Mouse (Mus musculus) kidney, embryonic 15.5 days (tissue): ENCODE results near the gene Rab5c. TPM values are rescaled to one million over a fixed set of nuclear protein-coding genes. Genes with fewer than 3 reads are reported as not detected.
A peak's percentile ranks its signal among the peaks of the same experiment; 100 is the strongest.

Source experiments
- ATAC-seq: fragments of 200-750 bp; cut with Nextera tagmentation; replicated peaks from 2 replicates; pipeline ENCODE4 v1.8.0; 2017; ENCODE audit warnings: moderate TSS enrichment; ENCODE audit not compliant: low FRiP score
- H3K27ac ChIP-seq: fragments of 300-500 bp; sonication (generic); 2 replicates; pipeline ENCODE4 v1.5.1; 2015; ENCODE audit warnings: mild to moderate bottlenecking, inconsistent platforms
- H3K27me3 ChIP-seq: fragments of 300-500 bp; sonication (generic); 2 replicates; pipeline ENCODE4 v1.6.1; 2015; ENCODE audit warnings: inconsistent platforms
- H3K36me3 ChIP-seq: fragments of 300-500 bp; sonication (generic); 2 replicates; pipeline ENCODE4 v1.6.1; 2015; ENCODE audit warnings: inconsistent platforms
- H3K4me1 ChIP-seq: fragments of 300-500 bp; sonication (generic); 2 replicates; pipeline ENCODE4 v1.6.1; 2015; ENCODE audit warnings: inconsistent platforms
- H3K4me2 ChIP-seq: fragments of 300-500 bp; sonication (generic); 2 replicates; pipeline ENCODE4 v1.6.1; 2015; ENCODE audit warnings: moderate library complexity, mild to moderate bottlenecking, inconsistent platforms
- H3K4me3 ChIP-seq: fragments of 300-500 bp; sonication (generic); replicated peaks from 2 replicates; pipeline ENCODE4 v1.5.1; 2015; ENCODE audit warnings: mild to moderate bottlenecking, inconsistent platforms
- H3K9ac ChIP-seq: fragments of 300-500 bp; sonication (generic); 2 replicates; pipeline ENCODE4 v1.6.1; 2015; ENCODE audit warnings: mild to moderate bottlenecking, inconsistent platforms
- H3K9me3 ChIP-seq: fragments of 300-500 bp; sonication (generic); replicated peaks from 2 replicates; pipeline ENCODE4 v1.6.1; 2016; ENCODE audit warnings: inconsistent platforms
- WGBS: fragments of 180-500 bp; shearing (Covaris S2); methylation state at CpG from one replicate; pipeline ENCODE4 v1.1.7; 2015; ENCODE audit warnings: mixed read lengths; 5-methylcytosine and 5-hydroxymethylcytosine counted together
- polyA plus RNA-seq: library from polyadenylated mRNA; unstranded; fragments of >200 nt; fragmentation: Nextera tagmentation; extraction: Ambion mirVana; gene quantifications from 2 replicates; pipeline ENCODE4 v1.2.1, GENCODE M21; 2015

Gene Rab5c
- polyA plus RNA-seq: 29.5 and 32.3 TPM in 2 replicates

- H3K27me3 ChIP-seq: no peaks in the 10 kb centered on the region
- peak; percentile 100 for ATAC-seq
- under 1% methylated on average over 39 of the region's 39 CpGs for WGBS
Measured at GRCm38 (mm10) chr11:100738066-100738604, at the start of gene Rab5c. Rab5c (minus strand) TSS chr11:100738215.

DNA sequence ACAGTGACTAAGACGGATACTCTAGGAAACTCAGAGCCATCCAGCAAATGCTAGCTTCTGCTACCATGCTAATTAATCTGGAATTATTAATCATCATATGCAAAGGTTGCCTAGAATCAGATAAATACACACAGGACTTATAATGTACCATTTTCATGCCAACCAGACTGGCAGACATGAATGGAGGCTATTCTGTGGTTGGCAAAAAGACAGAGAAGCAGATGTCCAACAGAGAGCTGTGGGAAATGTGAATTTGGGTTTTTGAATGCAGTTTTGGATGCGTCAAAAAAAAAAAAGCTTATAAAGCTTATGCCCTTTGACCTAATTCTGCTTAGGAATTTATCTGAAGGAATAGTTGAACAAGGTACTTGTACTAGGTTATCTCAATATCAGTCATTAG is 47.8 kb upstream of the Rab5c start:
- peaks cover 80% of the 10 kb centered on the region for H3K36me3 ChIP-seq
- H3K4me3 ChIP-seq: no peak overlapping the region
- ATAC-seq: no peak
- H3K27ac ChIP-seq: no peak overlapping the region
- H3K27me3 ChIP-seq: no peaks in the 10 kb centered on the region
- WGBS: 93% methylated on average over 2 of the region's 2 CpGs
- H3K9ac ChIP-seq: no peak overlapping the region
- peaks cover 7% of the 10 kb centered on the region for H3K4me1 ChIP-seq
- H3K4me2 ChIP-seq: no peak overlapping the region
- H3K9me3 ChIP-seq: no peaks in the 10 kb centered on the region

More at GRCm38 (mm10) chr11:100738066-100738604, at the start of gene Rab5c:
- no peaks in the 10 kb centered on the region for H3K9me3 ChIP-seq
- H3K4me1 ChIP-seq: peaks cover 26% of the 10 kb centered on the region
- peaks cover 1% of the 10 kb centered on the region; the same call in 1 of the 2 replicates for H3K36me3 ChIP-seq
- peak within 1 kb of the TSS; percentile 76 for H3K9ac ChIP-seq
- H3K4me2 ChIP-seq: peak within 1 kb of the TSS; percentile 65
- H3K27ac ChIP-seq: peak within 1 kb of the TSS; percentile 38
- H3K4me3 ChIP-seq: peak within 1 kb of the TSS; percentile 67

DNA sequence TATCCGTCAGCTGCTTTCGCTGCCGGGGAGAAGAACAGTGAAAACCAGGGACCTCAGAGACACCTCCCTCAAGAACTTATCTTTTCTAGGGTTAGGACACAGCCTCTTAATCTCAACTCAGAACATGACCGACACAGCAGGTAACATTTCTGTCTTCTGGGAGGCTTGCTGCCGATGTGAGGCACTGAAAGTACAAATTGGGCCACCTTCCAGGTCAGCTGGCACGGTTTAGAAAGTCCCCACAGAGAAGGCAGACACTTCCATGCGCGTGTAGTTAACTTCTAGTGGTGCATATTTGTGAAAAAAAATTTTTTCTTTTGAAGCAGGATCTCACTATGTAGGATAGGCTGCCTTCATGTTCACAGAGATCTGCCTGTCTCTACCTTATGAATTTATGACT is 46.3 kb upstream of the Rab5c start:
- H3K4me1 ChIP-seq: peaks cover 7% of the 10 kb centered on the region
- H3K9me3 ChIP-seq: no peaks in the 10 kb centered on the region
- H3K4me2 ChIP-seq: no peak overlapping the region
- no peaks in the 10 kb centered on the region for H3K27me3 ChIP-seq
- WGBS: 89% methylated on average over 8 of the region's 8 CpGs
- no peak overlapping the region for H3K27ac ChIP-seq
- no peak for ATAC-seq
- H3K9ac ChIP-seq: no peak overlapping the region
- peaks cover 65% of the 10 kb centered on the region for H3K36me3 ChIP-seq
- H3K4me3 ChIP-seq: no peak overlapping the region

DNA sequence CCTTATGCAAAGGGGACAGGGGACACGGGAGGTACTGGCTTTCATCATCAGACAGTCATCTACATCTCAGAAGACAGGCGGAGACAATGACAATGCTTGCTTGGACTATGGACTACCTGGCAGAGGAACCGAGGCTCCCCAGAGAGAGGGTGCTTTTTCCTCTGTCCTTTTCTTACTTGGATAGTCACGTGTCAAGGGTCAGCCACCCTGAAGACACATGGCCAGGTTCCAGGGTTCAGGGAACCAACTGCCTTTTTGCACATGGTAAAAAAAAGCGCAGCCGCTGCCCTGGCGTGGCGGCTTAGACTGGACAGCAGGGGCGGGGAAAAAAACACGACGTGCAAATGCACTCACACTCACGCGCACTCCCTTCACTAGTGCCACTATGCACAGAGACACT is 44.6 kb upstream of the Rab5c start:
- no peak overlapping the region for H3K27ac ChIP-seq
- no peak overlapping the region for H3K4me2 ChIP-seq
- no peaks in the 10 kb centered on the region for H3K27me3 ChIP-seq
- ATAC-seq: no peak
- H3K4me3 ChIP-seq: no peak overlapping the region
- H3K9me3 ChIP-seq: no peaks in the 10 kb centered on the region
- H3K9ac ChIP-seq: no peak overlapping the region
- peaks cover 7% of the 10 kb centered on the region for H3K4me1 ChIP-seq
- peaks cover 48% of the 10 kb centered on the region for H3K36me3 ChIP-seq
- WGBS: 88% methylated on average over 13 of the region's 13 CpGs

DNA sequence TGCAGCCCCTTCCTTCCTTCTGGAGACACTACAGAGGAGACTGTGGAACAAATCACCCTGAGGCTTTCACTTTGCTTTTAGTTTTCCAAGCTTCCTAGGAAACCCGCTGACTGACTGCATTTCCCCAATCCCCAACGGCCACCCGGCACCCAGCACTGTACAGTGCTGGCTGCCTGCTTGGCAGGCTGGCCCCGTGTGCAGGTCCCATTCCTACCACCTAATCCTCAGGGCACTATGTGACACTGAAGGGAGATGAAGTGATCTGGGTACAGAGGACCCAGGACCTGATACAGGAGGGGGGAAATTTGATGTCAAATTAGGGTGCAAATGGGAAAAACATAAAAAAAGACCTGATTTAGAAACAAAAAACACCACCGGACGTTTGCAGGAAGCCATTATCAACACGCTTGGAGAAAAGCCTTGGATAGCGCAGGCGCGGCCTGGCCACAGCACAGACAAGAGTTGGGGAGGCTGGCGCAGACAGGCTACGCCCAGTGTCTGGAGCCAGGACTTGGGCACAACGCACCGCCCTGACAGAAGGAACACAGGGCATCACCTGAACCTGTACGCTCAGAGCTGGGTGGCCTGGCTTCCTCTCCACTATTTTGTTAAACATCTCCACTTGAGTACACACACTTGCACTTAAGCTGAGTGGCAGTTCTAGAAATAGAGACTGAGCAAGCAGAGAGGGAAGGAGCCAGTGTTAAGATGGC is 43.9 kb upstream of the Rab5c start:
- Histone ChIP-seq H3K9me3 (no peaks in the 10 kb centered on the region), H3K27me3 (no peaks in the 10 kb centered on the region), H3K4me1 (peaks cover 7% of the 10 kb centered on the region), H3K36me3 (peaks cover 45% of the 10 kb centered on the region), H3K4me2 (no peak overlapping the region), H3K9ac (no peak overlapping the region), H3K27ac (no peak overlapping the region), H3K4me3 (no peak overlapping the region)
- ATAC-seq: no peak
- 89% methylated on average over 15 of the region's 15 CpGs for WGBS

GRCm38 (mm10) chr11:100780247-100780646 is 42.2 kb upstream of the Rab5c start:
- H3K4me3 ChIP-seq: no peak overlapping the region
- no peaks in the 10 kb centered on the region for H3K27me3 ChIP-seq
- no peak for ATAC-seq
- H3K9me3 ChIP-seq: no peaks in the 10 kb centered on the region
- no peaks in the 10 kb centered on the region for H3K4me1 ChIP-seq
- H3K4me2 ChIP-seq: no peak overlapping the region
- no peak overlapping the region for H3K9ac ChIP-seq
- no peak overlapping the region for H3K27ac ChIP-seq
- H3K36me3 ChIP-seq: peaks cover 33% of the 10 kb centered on the region
- WGBS: 76% methylated on average over 8 of the region's 8 CpGs

DNA sequence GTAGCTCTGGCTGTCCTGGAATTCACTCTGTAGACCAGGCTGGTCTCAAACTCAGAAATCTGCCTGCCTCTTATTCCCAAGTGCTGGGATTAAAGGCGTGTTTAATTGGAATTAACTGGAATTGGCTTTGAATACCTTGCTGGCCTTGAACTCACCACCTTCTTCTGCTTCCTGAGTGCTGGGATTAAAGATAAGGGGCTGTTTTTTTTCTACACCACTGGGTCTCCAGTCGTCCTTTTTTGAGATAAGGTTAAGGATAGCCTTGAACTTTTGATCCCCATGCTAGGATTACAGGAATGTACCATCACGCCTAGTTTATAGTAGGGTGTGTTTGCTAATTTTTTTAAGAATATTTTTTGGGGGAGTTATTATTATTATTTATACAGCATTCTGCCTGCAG is 40.1 kb upstream of the Rab5c start:
- 76% methylated on average over 3 of the region's 3 CpGs for WGBS
- H3K4me1 ChIP-seq: no peaks in the 10 kb centered on the region
- H3K27me3 ChIP-seq: no peaks in the 10 kb centered on the region
- H3K9me3 ChIP-seq: no peaks in the 10 kb centered on the region
- H3K4me2 ChIP-seq: no peak overlapping the region
- no peak overlapping the region for H3K9ac ChIP-seq
- peaks cover 19% of the 10 kb centered on the region for H3K36me3 ChIP-seq
- H3K4me3 ChIP-seq: no peak overlapping the region
- no peak overlapping the region for H3K27ac ChIP-seq
- no peak for ATAC-seq

GRCm38 (mm10) chr11:100775921-100776320 is 37.9 kb upstream of the Rab5c start:
- no peak overlapping the region for H3K27ac ChIP-seq
- WGBS: 84% methylated on average over 10 of the region's 10 CpGs
- no peak overlapping the region for H3K4me2 ChIP-seq
- no peak overlapping the region for H3K9ac ChIP-seq
- H3K27me3 ChIP-seq: no peaks in the 10 kb centered on the region
- H3K4me3 ChIP-seq: no peak overlapping the region
- no peaks in the 10 kb centered on the region; the same call in 1 of the 2 replicates for H3K36me3 ChIP-seq
- H3K9me3 ChIP-seq: no peaks in the 10 kb centered on the region
- H3K4me1 ChIP-seq: no peaks in the 10 kb centered on the region
- ATAC-seq: no peak

GRCm38 (mm10) chr11:100774261-100774660 is 36.2 kb upstream of the Rab5c start:
- no peaks in the 10 kb centered on the region; the same call in 1 of the 2 replicates for H3K36me3 ChIP-seq
- H3K4me2 ChIP-seq: no peak overlapping the region
- 87% methylated on average over 4 of the region's 4 CpGs for WGBS
- no peak overlapping the region for H3K4me3 ChIP-seq
- H3K9ac ChIP-seq: no peak overlapping the region
- no peak overlapping the region for H3K27ac ChIP-seq
- H3K27me3 ChIP-seq: no peaks in the 10 kb centered on the region
- no peak for ATAC-seq
- H3K9me3 ChIP-seq: no peaks in the 10 kb centered on the region
- H3K4me1 ChIP-seq: peaks cover 7% of the 10 kb centered on the region

- H3K27ac ChIP-seq: peak within 1 kb of the TSS; percentile 45
Measured at GRCm38 (mm10) chr11:100770646-100771408, 32.8 kb upstream of the Rab5c start, which contains the start of gene Ghdc. Ghdc (minus strand) TSS chr11:100770957.

DNA sequence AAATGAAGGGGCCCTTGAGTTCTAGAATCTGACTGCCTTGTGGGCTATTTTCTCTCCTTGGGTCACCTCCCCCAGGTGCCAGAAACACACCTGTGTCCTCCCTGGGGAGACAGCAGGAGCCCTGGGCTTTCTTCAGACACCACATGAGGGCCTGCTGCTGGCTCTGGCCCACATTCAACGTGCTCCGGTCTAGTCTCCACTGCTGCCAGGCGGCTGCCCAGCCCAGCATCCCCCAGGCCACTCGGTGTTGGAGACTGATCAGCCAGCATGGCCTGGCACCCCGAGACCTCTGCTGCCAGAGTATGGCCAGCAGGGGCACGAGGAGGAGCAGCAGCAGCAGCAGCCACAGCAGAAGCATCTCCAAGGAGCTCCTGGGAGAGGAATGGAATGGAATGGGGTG is 32.0 kb upstream of the Rab5c start:
- H3K4me1 ChIP-seq: peaks cover 7% of the 10 kb centered on the region
- no peaks in the 10 kb centered on the region for H3K36me3 ChIP-seq
- H3K9me3 ChIP-seq: no peaks in the 10 kb centered on the region
- H3K27me3 ChIP-seq: no peaks in the 10 kb centered on the region
- peak overlapping the region; percentile 63 for H3K9ac ChIP-seq
- peak overlapping the region; percentile 33; the same call in 1 of the 2 replicates for H3K27ac ChIP-seq
- peak overlapping the region; percentile 65 for H3K4me3 ChIP-seq
- ATAC-seq: no peak
- 52% methylated on average over 6 of the region's 6 CpGs for WGBS
- peak overlapping the region; percentile 67 for H3K4me2 ChIP-seq

More at GRCm38 (mm10) chr11:100770646-100771408, 32.8 kb upstream of the Rab5c start, which contains the start of gene Ghdc:
- H3K27me3 ChIP-seq: no peaks in the 10 kb centered on the region
- peaks cover 7% of the 10 kb centered on the region for H3K4me1 ChIP-seq
- peak within 1 kb of the TSS; percentile 67 for H3K4me2 ChIP-seq
- peak within 1 kb of the TSS; percentile 63 for H3K9ac ChIP-seq
- WGBS: 18% methylated on average over 17 of the region's 17 CpGs
- peak within 1 kb of the TSS; percentile 65 for H3K4me3 ChIP-seq
- H3K36me3 ChIP-seq: no peaks in the 10 kb centered on the region
- H3K9me3 ChIP-seq: no peaks in the 10 kb centered on the region
- ATAC-seq: peak; percentile 79

DNA sequence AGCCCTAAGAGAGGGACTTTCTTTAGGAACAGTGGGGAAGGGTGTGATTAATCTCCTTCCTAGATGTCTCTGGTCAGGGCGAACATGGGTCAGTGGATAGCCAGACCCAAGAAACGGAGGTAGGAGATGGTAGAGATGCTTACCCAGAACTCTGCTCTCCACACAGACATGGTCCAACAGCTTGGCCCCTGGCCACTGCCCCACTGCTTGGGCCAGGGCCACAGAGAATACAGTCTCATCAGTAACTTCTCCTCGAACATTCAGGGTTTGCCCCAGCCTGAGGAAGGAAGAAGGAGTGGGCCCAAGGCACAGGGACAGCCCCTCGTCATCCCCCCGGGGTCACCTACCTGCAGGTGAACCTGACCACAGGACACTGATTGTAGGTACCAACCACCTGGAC is 29.9 kb upstream of the Rab5c start:
- no peak for ATAC-seq
- H3K36me3 ChIP-seq: no peaks in the 10 kb centered on the region
- no peak overlapping the region for H3K9ac ChIP-seq
- 85% methylated on average over 5 of the region's 5 CpGs for WGBS
- H3K27me3 ChIP-seq: peaks cover 2% of the 10 kb centered on the region; the same call in 1 of the 2 replicates
- peaks cover 7% of the 10 kb centered on the region for H3K4me1 ChIP-seq
- no peak overlapping the region for H3K4me3 ChIP-seq
- no peak overlapping the region for H3K27ac ChIP-seq
- no peaks in the 10 kb centered on the region for H3K9me3 ChIP-seq
- no peak overlapping the region for H3K4me2 ChIP-seq
